Mouse (Mus musculus) kidney, embryonic 14.5 days (tissue): ENCODE measurements at regions not wholly inside any gene's neighbourhood (a gene's known extent, or its start where the extent isn't known, plus 50 kb on each side); places are given as distances from the start of the nearest gene placed in this dataset.
"Not testable (repeated sequence)": the region's sequence is repeated elsewhere in the genome, so short reads cannot be mapped to it uniquely, and the experiment has no call there.

Source experiments
- ATAC-seq: fragments of 200-750 bp; cut with Nextera tagmentation; 2 replicates; pipeline ENCODE4 v1.8.0; 2017; ENCODE audit warnings: moderate number of reproducible peaks, mild to moderate bottlenecking, moderate TSS enrichment, moderate library complexity; ENCODE audit not compliant: low FRiP score, low TSS enrichment
- H3K27ac ChIP-seq: fragments of 300-500 bp; sonication (generic); 2 replicates; pipeline ENCODE4 v1.5.1; 2014; ENCODE audit warnings: low read depth, mild to moderate bottlenecking, low read length, moderate library complexity, mixed read lengths
- H3K27me3 ChIP-seq: fragments of 300-500 bp; sonication (generic); 2 replicates; pipeline ENCODE4 v1.6.1; 2014; ENCODE audit warnings: mild to moderate bottlenecking, low read length; ENCODE audit not compliant: control insufficient read depth, insufficient read depth
- H3K36me3 ChIP-seq: fragments of 300-500 bp; sonication (generic); 2 replicates; pipeline ENCODE4 v1.6.1; 2014; ENCODE audit warnings: low read length, mixed read lengths; ENCODE audit not compliant: control insufficient read depth, insufficient read depth
- H3K4me1 ChIP-seq: fragments of 300-500 bp; sonication (generic); 2 replicates; pipeline ENCODE4 v1.6.1; 2014; ENCODE audit warnings: low read length, mixed read lengths; ENCODE audit not compliant: control insufficient read depth, insufficient read depth
- H3K4me2 ChIP-seq: fragments of 300-500 bp; sonication (generic); replicated peaks from 2 replicates; pipeline ENCODE4 v1.6.1; 2014; ENCODE audit warnings: low read depth, mild to moderate bottlenecking, low read length
- H3K4me3 ChIP-seq: fragments of 300-500 bp; sonication (generic); 2 replicates; pipeline ENCODE4 v1.5.1; 2014; ENCODE audit warnings: mild to moderate bottlenecking, low read length
- H3K9ac ChIP-seq: fragments of 300-500 bp; sonication (generic); 2 replicates; pipeline ENCODE4 v1.6.1; 2014; ENCODE audit warnings: low read depth, mild to moderate bottlenecking, low read length, moderate library complexity
- H3K9me3 ChIP-seq: fragments of 300-500 bp; sonication (generic); 2 replicates; pipeline ENCODE4 v1.6.1; 2016; ENCODE audit warnings: low read length; ENCODE audit not compliant: control insufficient read depth
- WGBS: fragments of 180-500 bp; shearing (Covaris S2); extraction: QIAGEN DNeasy Blood & Tissue Kit; methylation state at CpG from one replicate; pipeline ENCODE4 v1.1.7; 2014; 5-methylcytosine and 5-hydroxymethylcytosine counted together

- no peaks in the 10 kb centered on the region for H3K27me3 ChIP-seq
- no peaks in the 10 kb centered on the region for H3K4me1 ChIP-seq
- peak; percentile 57; the same call in 1 of the 2 replicates for ATAC-seq
- no peak overlapping the region for H3K9ac ChIP-seq
- H3K9me3 ChIP-seq, result no peaks in the 10 kb centered on the region
- no peak overlapping the region for H3K4me2 ChIP-seq
- H3K4me3 ChIP-seq, result no peak overlapping the region
- H3K36me3 ChIP-seq, result no peaks in the 10 kb centered on the region
- 25% methylated on average over 3 of the region's 3 CpGs for WGBS
- no peak overlapping the region for H3K27ac ChIP-seq
Observed at GRCm38 (mm10) chr9:9375304-9375904, 136.5 kb upstream of the Arhgap42 start.

- Histone ChIP-seq H3K9me3 (no peaks in the 10 kb centered on the region), H3K9ac (no peak overlapping the region), H3K4me2 (no peak overlapping the region), H3K27ac (no peak overlapping the region), H3K27me3 (no peaks in the 10 kb centered on the region), H3K36me3 (no peaks in the 10 kb centered on the region), H3K4me1 (no peaks in the 10 kb centered on the region), H3K4me3 (no peak overlapping the region)
- WGBS, result 50% methylated on average over 1 of the region's 1 CpGs
- ATAC-seq, result no peak
Observed at GRCm38 (mm10) chr9:9372594-9372993, 133.7 kb upstream of the Arhgap42 start.

- Histone ChIP-seq H3K4me2 (no peak overlapping the region), H3K36me3 (no peaks in the 10 kb centered on the region), H3K4me1 (no peaks in the 10 kb centered on the region), H3K27ac (no peak overlapping the region), H3K27me3 (no peaks in the 10 kb centered on the region), H3K9ac (no peak overlapping the region), H3K4me3 (no peak overlapping the region), H3K9me3 (no peaks in the 10 kb centered on the region)
- 98% methylated on average over 1 of the region's 1 CpGs for WGBS
- no peak for ATAC-seq
Observed at GRCm38 (mm10) chr9:9368731-9369130, 129.8 kb upstream of the Arhgap42 start.

GRCm38 (mm10) chr9:9342456-9343185 lies 103.7 kb upstream of the Arhgap42 start:
- no peak overlapping the region for H3K4me2 ChIP-seq
- no peak overlapping the region for H3K27ac ChIP-seq
- no peaks in the 10 kb centered on the region for H3K9me3 ChIP-seq
- no peaks in the 10 kb centered on the region for H3K27me3 ChIP-seq
- H3K36me3 ChIP-seq, result no peaks in the 10 kb centered on the region
- WGBS, result 68% methylated on average over 1 of the region's 1 CpGs
- H3K4me3 ChIP-seq, result no peak overlapping the region
- no peaks in the 10 kb centered on the region for H3K4me1 ChIP-seq
- H3K9ac ChIP-seq, result no peak overlapping the region
- no peak for ATAC-seq

GRCm38 (mm10) chr9:9318624-9319023 lies 79.7 kb upstream of the Arhgap42 start:
- Histone ChIP-seq H3K9ac (no peak overlapping the region), H3K27ac (no peak overlapping the region), H3K4me3 (no peak overlapping the region), H3K4me1 (no peaks in the 10 kb centered on the region), H3K9me3 (no peaks in the 10 kb centered on the region), H3K4me2 (no peak overlapping the region), H3K27me3 (no peaks in the 10 kb centered on the region), H3K36me3 (no peaks in the 10 kb centered on the region)
- no peak for ATAC-seq
- WGBS, result 73% methylated on average over 1 of the region's 1 CpGs

GRCm38 (mm10) chr9:9316021-9316420 lies 77.1 kb upstream of the Arhgap42 start:
- H3K27ac ChIP-seq, result no peak overlapping the region
- no peak overlapping the region for H3K9ac ChIP-seq
- no peaks in the 10 kb centered on the region for H3K36me3 ChIP-seq
- H3K4me2 ChIP-seq, result no peak overlapping the region
- 90% methylated on average over 4 of the region's 4 CpGs for WGBS
- no peaks in the 10 kb centered on the region for H3K4me1 ChIP-seq
- H3K27me3 ChIP-seq, result no peaks in the 10 kb centered on the region
- ATAC-seq, result no peak
- H3K4me3 ChIP-seq, result no peak overlapping the region
- no peaks in the 10 kb centered on the region for H3K9me3 ChIP-seq

- Histone ChIP-seq H3K4me1 (no peaks in the 10 kb centered on the region), H3K27me3 (no peaks in the 10 kb centered on the region), H3K9me3 (no peaks in the 10 kb centered on the region), H3K36me3 (no peaks in the 10 kb centered on the region), H3K4me3 (no peak overlapping the region), H3K4me2 (no peak overlapping the region), H3K9ac (no peak overlapping the region), H3K27ac (no peak overlapping the region)
- ATAC-seq, result no peak
Observed at GRCm38 (mm10) chr9:9312274-9312673, 73.4 kb upstream of the Arhgap42 start.

GRCm38 (mm10) chr9:9311627-9312265 lies 72.8 kb upstream of the Arhgap42 start:
- H3K4me1 ChIP-seq, result no peaks in the 10 kb centered on the region
- no peak for ATAC-seq
- no peak overlapping the region for H3K27ac ChIP-seq
- no peak overlapping the region for H3K4me3 ChIP-seq
- 91% methylated on average over 1 of the region's 2 CpGs for WGBS
- H3K4me2 ChIP-seq, result no peak overlapping the region
- H3K27me3 ChIP-seq, result no peaks in the 10 kb centered on the region
- no peak overlapping the region for H3K9ac ChIP-seq
- H3K9me3 ChIP-seq, result no peaks in the 10 kb centered on the region
- no peaks in the 10 kb centered on the region for H3K36me3 ChIP-seq

- H3K27me3 ChIP-seq, H3K4me2 ChIP-seq, ATAC-seq, H3K4me3 ChIP-seq, H3K36me3 ChIP-seq, H3K9ac ChIP-seq, H3K9me3 ChIP-seq, H3K4me1 ChIP-seq, H3K27ac ChIP-seq: not testable (repeated sequence)
- WGBS, result 91% methylated on average over 6 of the region's 6 CpGs
Observed at GRCm38 (mm10) chr9:9311040-9311583, 72.2 kb upstream of the Arhgap42 start.
